Mouse (Mus musculus): ENCODE measurements around the gene Glipr2. TPM values are rescaled to one million over a fixed set of nuclear protein-coding genes. Genes with fewer than 3 reads are reported as not detected.

Gene Glipr2
- polyA plus RNA-seq, 1 experiment, result 156 TPM

- H3K9me3 ChIP-seq (replicated peaks; ENCODE audit: control insufficient read depth, insufficient read depth, low read length, poor library complexity, severe bottlenecking), result no peaks in the 10 kb centered on the region
- H3K4me3 ChIP-seq (ENCODE audit: low read depth, low read length), result peak overlapping the region; percentile 68
- peak overlapping the region; percentile 44 for H3K9ac ChIP-seq (ENCODE audit: low read depth, poor library complexity, severe bottlenecking)
- H3K4me1 ChIP-seq (ENCODE audit: control insufficient read depth, insufficient read depth, low read length), result peaks cover 26% of the 10 kb centered on the region
- peak; percentile 34 for TF ChIP-seq POLR2A (IDR thresholded peaks at IDR 0.05; ENCODE audit: insufficient read depth, low read length)
- TF ChIP-seq CTCF (IDR thresholded peaks at IDR 0.05; ENCODE audit: low read depth, low read length), result no peak
- TF ChIP-seq EP300 (IDR thresholded peaks at IDR 0.05; ENCODE audit: insufficient read depth, low read depth, low read length), result peak; percentile 32; the same call in 1 of the 2 replicates
- H3K36me3 ChIP-seq (ENCODE audit: control insufficient read depth, insufficient read depth, low read length, poor library complexity, severe bottlenecking), result no peaks in the 10 kb centered on the region
- peak overlapping the region; percentile 84 for H3K27ac ChIP-seq (ENCODE audit: insufficient read depth, low read length)
- H3K27me3 ChIP-seq (ENCODE audit: control insufficient read depth, insufficient read depth, low read length, poor library complexity, severe bottlenecking), result no peaks in the 10 kb centered on the region
These were observed 15.0 kb downstream of the Glipr2 start for GRCm38 (mm10) chr4:43972137-43972591.

- TF ChIP-seq POLR2A (IDR thresholded peaks at IDR 0.05; ENCODE audit: insufficient read depth, low read length) (no peak), CTCF (IDR thresholded peaks at IDR 0.05; ENCODE audit: low read depth, low read length) (no peak), EP300 (IDR thresholded peaks at IDR 0.05; ENCODE audit: insufficient read depth, low read depth, low read length) (no peak)
- Histone ChIP-seq H3K27me3 (ENCODE audit: control insufficient read depth, insufficient read depth, low read length, poor library complexity, severe bottlenecking) (no peaks in the 10 kb centered on the region), H3K36me3 (ENCODE audit: control insufficient read depth, insufficient read depth, low read length, poor library complexity, severe bottlenecking) (no peaks in the 10 kb centered on the region), H3K27ac (ENCODE audit: insufficient read depth, low read length) (no peak overlapping the region), H3K9me3 (replicated peaks; ENCODE audit: control insufficient read depth, insufficient read depth, low read length, poor library complexity, severe bottlenecking) (no peaks in the 10 kb centered on the region), H3K4me1 (ENCODE audit: control insufficient read depth, insufficient read depth, low read length) (peaks cover 22% of the 10 kb centered on the region), H3K4me3 (ENCODE audit: low read depth, low read length) (no peak overlapping the region), H3K9ac (ENCODE audit: low read depth, poor library complexity, severe bottlenecking) (no peak overlapping the region)
These were observed 16.4 kb downstream of the Glipr2 start for GRCm38 (mm10) chr4:43973526-43973981.

- Histone ChIP-seq H3K36me3 (ENCODE audit: control insufficient read depth, insufficient read depth, low read length, poor library complexity, severe bottlenecking) (no peaks in the 10 kb centered on the region), H3K27me3 (ENCODE audit: control insufficient read depth, insufficient read depth, low read length, poor library complexity, severe bottlenecking) (no peaks in the 10 kb centered on the region), H3K27ac (ENCODE audit: insufficient read depth, low read length) (peak overlapping the region; percentile 91), H3K9me3 (replicated peaks; ENCODE audit: control insufficient read depth, insufficient read depth, low read length, poor library complexity, severe bottlenecking) (no peaks in the 10 kb centered on the region), H3K9ac (ENCODE audit: low read depth, poor library complexity, severe bottlenecking) (no peak overlapping the region), H3K4me3 (ENCODE audit: low read depth, low read length) (no peak overlapping the region), H3K4me1 (ENCODE audit: control insufficient read depth, insufficient read depth, low read length) (peaks cover 21% of the 10 kb centered on the region)
- TF ChIP-seq CTCF (IDR thresholded peaks at IDR 0.05; ENCODE audit: low read depth, low read length), result no peak
- TF ChIP-seq EP300 (IDR thresholded peaks at IDR 0.05; ENCODE audit: insufficient read depth, low read depth, low read length), result no peak
- no peak for TF ChIP-seq POLR2A (IDR thresholded peaks at IDR 0.05; ENCODE audit: insufficient read depth, low read length)
These were observed 17.9 kb downstream of the Glipr2 start for GRCm38 (mm10) chr4:43974914-43975616.

GRCm38 (mm10) chr4:43976223-43976740, 19.1 kb downstream of the Glipr2 start:
- peak overlapping the region; percentile 95 for H3K27ac ChIP-seq (ENCODE audit: insufficient read depth, low read length)
- peaks cover 13% of the 10 kb centered on the region for H3K4me1 ChIP-seq (ENCODE audit: control insufficient read depth, insufficient read depth, low read length)
- H3K36me3 ChIP-seq (ENCODE audit: control insufficient read depth, insufficient read depth, low read length, poor library complexity, severe bottlenecking), result no peaks in the 10 kb centered on the region
- H3K4me3 ChIP-seq (ENCODE audit: low read depth, low read length), result no peak overlapping the region
- no peak for TF ChIP-seq POLR2A (IDR thresholded peaks at IDR 0.05; ENCODE audit: insufficient read depth, low read length)
- TF ChIP-seq CTCF (IDR thresholded peaks at IDR 0.05; ENCODE audit: low read depth, low read length), result no peak
- TF ChIP-seq EP300 (IDR thresholded peaks at IDR 0.05; ENCODE audit: insufficient read depth, low read depth, low read length), result no peak
- H3K27me3 ChIP-seq (ENCODE audit: control insufficient read depth, insufficient read depth, low read length, poor library complexity, severe bottlenecking), result no peaks in the 10 kb centered on the region
- H3K9me3 ChIP-seq (replicated peaks; ENCODE audit: control insufficient read depth, insufficient read depth, low read length, poor library complexity, severe bottlenecking), result no peaks in the 10 kb centered on the region
- peak overlapping the region; percentile 43 for H3K9ac ChIP-seq (ENCODE audit: low read depth, poor library complexity, severe bottlenecking)

GRCm38 (mm10) chr4:43978521-43979443, 21.6 kb downstream of the Glipr2 start:
- Histone ChIP-seq H3K9me3 (replicated peaks; ENCODE audit: control insufficient read depth, insufficient read depth, low read length, poor library complexity, severe bottlenecking) (no peaks in the 10 kb centered on the region), H3K27me3 (ENCODE audit: control insufficient read depth, insufficient read depth, low read length, poor library complexity, severe bottlenecking) (no peaks in the 10 kb centered on the region), H3K9ac (ENCODE audit: low read depth, poor library complexity, severe bottlenecking) (0 out of 2 replicates have a peak overlapping the region, but pooled peaks have one; percentile 33), H3K4me3 (ENCODE audit: low read depth, low read length) (no peak overlapping the region), H3K36me3 (ENCODE audit: control insufficient read depth, insufficient read depth, low read length, poor library complexity, severe bottlenecking) (no peaks in the 10 kb centered on the region), H3K4me1 (ENCODE audit: control insufficient read depth, insufficient read depth, low read length) (peaks cover 10% of the 10 kb centered on the region), H3K27ac (ENCODE audit: insufficient read depth, low read length) (peak overlapping the region; percentile 76)
- TF ChIP-seq EP300 (IDR thresholded peaks at IDR 0.05; ENCODE audit: insufficient read depth, low read depth, low read length), result 0 out of 2 replicates have a peak, but pooled peaks have one; percentile 43
- no peak for TF ChIP-seq POLR2A (IDR thresholded peaks at IDR 0.05; ENCODE audit: insufficient read depth, low read length)
- TF ChIP-seq CTCF (IDR thresholded peaks at IDR 0.05; ENCODE audit: low read depth, low read length), result no peak
